9 mouse cellular contexts compared by ENCODE assay signal in genomic region chr12:5111343-5111742, GRCm38 (mm10).
DNase-seq lines count a peak whose midpoint lies in the region; ATAC-seq and TF ChIP-seq lines count a peak whose summit lies in the region.
"Had no signal": no experiment of that assay in that cellular context is flagged by ENCODE, and none has a peak within 500 bp of the region (broad histone marks: within the 10 kb centered on the region; RNA-seq: fewer than 3 reads in every experiment).

No protein-coding gene starts in this region.

- TF ChIP-seq CTCF in heart, postnatal 0 days (IDR thresholded peaks at IDR 0.05; ENCODE audit: low read depth): no peak

- no peak overlapping the region for H3ac ChIP-seq in myocyte (ENCODE audit: control insufficient read depth, insufficient read length)

- 50% methylated on average over 3 of the region's 3 CpGs for WGBS in heart, postnatal 0 days
- WGBS in midbrain, embryonic 15.5 days: 70% methylated on average over 3 of the region's 3 CpGs

- no peak for ATAC-seq in heart, postnatal 0 days (ENCODE audit: insufficient read depth, low read depth)
- no peak for ATAC-seq in midbrain, embryonic 15.5 days (replicated peaks)

- H3K27ac ChIP-seq in heart, postnatal 0 days (ENCODE audit: low read depth): no peak overlapping the region
- no peak overlapping the region for H3K27ac ChIP-seq in midbrain, embryonic 15.5 days
- H3K27ac ChIP-seq: heart, embryonic 13.5 days had no signal

- no peak overlapping the region for H3K9ac ChIP-seq in heart, postnatal 0 days (replicated peaks; ENCODE audit: low read depth, low read length)
- no peak overlapping the region for H3K9ac ChIP-seq in midbrain, embryonic 15.5 days
- H3K9ac ChIP-seq: heart, embryonic 13.5 days had no signal

- no peaks in the 10 kb centered on the region for H3K27me3 ChIP-seq in heart, postnatal 0 days (ENCODE audit: control insufficient read depth, insufficient read depth, low read length)
- H3K27me3 ChIP-seq in myocyte (ENCODE audit: control insufficient read depth, insufficient read depth, insufficient read length): no peaks in the 10 kb centered on the region
- H3K27me3 ChIP-seq in midbrain, embryonic 15.5 days (replicated peaks): no peaks in the 10 kb centered on the region
- H3K27me3 ChIP-seq: heart, embryonic 13.5 days had no signal

- no peak overlapping the region for H3K4me2 ChIP-seq in heart, postnatal 0 days (ENCODE audit: low read depth, low read length)
- no peak overlapping the region for H3K4me2 ChIP-seq in myocyte (ENCODE audit: low read depth)
- H3K4me2 ChIP-seq in midbrain, embryonic 15.5 days: no peak overlapping the region
- H3K4me2 ChIP-seq: heart, embryonic 13.5 days had no signal

- H3K4me3 ChIP-seq in heart, postnatal 0 days (ENCODE audit: low read depth, low read length): no peak overlapping the region
- H3K4me3 ChIP-seq in myocyte: no peak overlapping the region
- no peak overlapping the region for H3K4me3 ChIP-seq in midbrain, embryonic 15.5 days
- H3K4me3 ChIP-seq: heart, embryonic 13.5 days had no signal

- no peaks in the 10 kb centered on the region for H3K4me1 ChIP-seq in heart, postnatal 0 days (ENCODE audit: control insufficient read depth, insufficient read depth)
- H3K4me1 ChIP-seq in midbrain, embryonic 15.5 days: peaks cover under 1% of the 10 kb centered on the region

- intact Hi-C loops in left cerebral cortex, postnatal 10 days (cut with DNase I): no loop called here

- TF ChIP-seq POLR2A in myocyte (IDR thresholded peaks at IDR 0.05; ENCODE audit: insufficient read length, low read depth): no peak

- H3K79me2 ChIP-seq in myocyte (ENCODE audit: control insufficient read depth, insufficient read depth): no peaks in the 10 kb centered on the region

- no peaks in the 10 kb centered on the region for H3K9me3 ChIP-seq in heart, postnatal 0 days (replicated peaks; ENCODE audit: control insufficient read depth, low read length)
- no peaks in the 10 kb centered on the region for H3K9me3 ChIP-seq in midbrain, embryonic 15.5 days
- H3K9me3 ChIP-seq: heart, embryonic 13.5 days had no signal

- DNase-seq in heart, postnatal 0 days (ENCODE audit: low spot score): peak; percentile 24
- DNase-seq in heart, adult 9 months (ENCODE audit: low spot score in 2 of 2): no peak
- peak; percentile 25 for DNase-seq in ovary, postnatal 14 days (ENCODE audit: low spot score)
- DNase-seq in ovary, adult 18-20 months (ENCODE audit: low spot score): no peak
- peak; percentile 55 for DNase-seq in embryo, embryonic 11 days
- no peak for DNase-seq in left cerebral cortex, postnatal 10 days (ENCODE audit: extremely low spot score in 1 of 2, low spot score in 2 of 2)

- H3K36me3 ChIP-seq in heart, postnatal 0 days (replicated peaks; ENCODE audit: control insufficient read depth, insufficient read depth, low read length): no peaks in the 10 kb centered on the region
- H3K36me3 ChIP-seq in myocyte (ENCODE audit: control insufficient read depth, insufficient read depth): no peaks in the 10 kb centered on the region
- H3K36me3 ChIP-seq in midbrain, embryonic 15.5 days (replicated peaks): no peaks in the 10 kb centered on the region
- H3K36me3 ChIP-seq: heart, embryonic 13.5 days had no signal

- TF ChIP-seq EP300 in heart, postnatal 0 days (IDR thresholded peaks at IDR 0.05; ENCODE audit: low read depth): no peak

TF ChIP-seq in myocyte, 11 proteins besides CTCF, POLR2A, EP300 and RAD21:
- TF ChIP-seq SRF (IDR thresholded peaks at IDR 0.05; ENCODE audit: control insufficient read depth, insufficient read length, low read depth) (no peak), REST (IDR thresholded peaks at IDR 0.05; ENCODE audit: insufficient read depth, insufficient read length) (peak; percentile 79)

Comparison
In these comparisons a context has a peak if more than half of its experiments do, and no peak if none do; other contexts are left out.
1. DNase-seq: peak in heart, postnatal 0 days (single experiment), ovary, postnatal 14 days (single experiment) and embryo, embryonic 11 days (single experiment); none in heart, adult 9 months (0 of 2), ovary, adult 18-20 months (single experiment) and left cerebral cortex, postnatal 10 days (0 of 2).